Mouse (Mus musculus): ENCODE measurements around the gene Pitpnm2.

- TF ChIP-seq CTCF (IDR thresholded peaks at IDR 0.05; ENCODE audit: low read depth, low read length): no peak
- TF ChIP-seq POLR2A (IDR thresholded peaks at IDR 0.05; ENCODE audit: extremely low read depth, insufficient read depth, low read length): no peak
These were observed 174.7 kb downstream of the Pitpnm2 start for GRCm38 (mm10) chr5:124074845-124075307.
